Mouse (Mus musculus): ENCODE results near the gene Ubn2. TPM values are rescaled to one million over a fixed set of nuclear protein-coding genes. Genes with fewer than 3 reads are reported as not detected.
"Not testable (repeated sequence)": the region's sequence is repeated elsewhere in the genome, so short reads cannot be mapped to it uniquely, and the experiment has no call there.

Gene Ubn2
- 10 to 100 TPM; 18.3 to 21.8 TPM for total RNA-seq (2021)
- long read RNA-seq, experiment 1, full-length matches to known transcripts, result 1 of 3 reads
- long read RNA-seq, experiment 1, partial matches to known transcripts, result 0 of 3 reads
- long read RNA-seq, experiment 1, other reads (novel, unspliced or antisense), result 2 of 3 reads
- long read RNA-seq, experiment 2, full-length matches to known transcripts, result 2 of 7 reads
- long read RNA-seq, experiment 2, partial matches to known transcripts, result 1 of 7 reads
- long read RNA-seq, experiment 2, other reads (novel, unspliced or antisense), result 4 of 7 reads

- intact Hi-C loops (cut with DNase I), result loop anchor here (5.0 kb wide), 1 partner anchor 99 kb away; the partner anchor contains the start of gene Fmc1
- DNase-seq, result peak; percentile 96
Observed at GRCm38 (mm10) chr6:38433261-38434033, at the start of gene Ubn2. Gene Ubn2 (plus strand): TSS chr6:38433950.

- intact Hi-C loops (cut with DNase I), result no loop called here
- DNase-seq, result no peak
Observed at GRCm38 (mm10) chr6:38389671-38390070, 44.1 kb upstream of the Ubn2 start.

GRCm38 (mm10) chr6:38432457-38432856, 1.3 kb upstream of the Ubn2 start:
- intact Hi-C loops (cut with DNase I), result loop anchor here (5.0 kb wide), 1 partner anchor 100 kb away; the partner anchor contains the start of gene Fmc1
- not testable (repeated sequence) for DNase-seq

- peak in 1 of 2 experiments; percentile 29 for DNase-seq
- intact Hi-C loops (cut with DNase I), result loop anchor here (5.0 kb wide), 1 partner anchor 98 kb away; the partner anchor contains the start of gene Fmc1
Observed at GRCm38 (mm10) chr6:38434055-38435023, 589 bp downstream of the Ubn2 start.

- intact Hi-C loops (cut with DNase I), result no loop called here
- no peak for DNase-seq
Observed at GRCm38 (mm10) chr6:38443842-38444241, 10.1 kb downstream of the Ubn2 start.

- DNase-seq, result no peak
- intact Hi-C loops (cut with DNase I), result no loop called here
Observed at GRCm38 (mm10) chr6:38448295-38448694, 14.5 kb downstream of the Ubn2 start.

GRCm38 (mm10) chr6:38453049-38453448, 19.3 kb downstream of the Ubn2 start:
- DNase-seq, result no peak
- intact Hi-C loops (cut with DNase I), result no loop called here

- intact Hi-C loops (cut with DNase I); DNase-seq: not testable (repeated sequence)
Observed at GRCm38 (mm10) chr6:38456425-38456824, 22.7 kb downstream of the Ubn2 start.

- DNase-seq, result no peak
- intact Hi-C loops (cut with DNase I), result no loop called here
Observed at GRCm38 (mm10) chr6:38458075-38458474, 24.3 kb downstream of the Ubn2 start.

GRCm38 (mm10) chr6:38469591-38469990, 35.8 kb downstream of the Ubn2 start:
- intact Hi-C loops (cut with DNase I), result no loop called here
- no peak for DNase-seq

GRCm38 (mm10) chr6:38481694-38482371, 48.1 kb downstream of the Ubn2 start:
- intact Hi-C loops (cut with DNase I), result no loop called here
- DNase-seq, result no peak

GRCm38 (mm10) chr6:38492550-38492949, 58.8 kb downstream of the Ubn2 start:
- intact Hi-C loops (cut with DNase I), result loop anchor here (5.0 kb wide), 1 partner anchor 35 kb away; no protein-coding TSS in a partner anchor
- DNase-seq, result no peak

- intact Hi-C loops (cut with DNase I), result no loop called here
- DNase-seq, result no peak
Observed at GRCm38 (mm10) chr6:38495641-38496040, 61.9 kb downstream of the Ubn2 start.

- no peak for DNase-seq
- intact Hi-C loops (cut with DNase I), result no loop called here
Observed at GRCm38 (mm10) chr6:38512096-38512495, 78.3 kb downstream of the Ubn2 start.

GRCm38 (mm10) chr6:38512830-38513229, 79.1 kb downstream of the Ubn2 start:
- intact Hi-C loops (cut with DNase I), result no loop called here
- no peak for DNase-seq

- DNase-seq, result peak in 1 of 2 experiments; percentile 25
Observed at GRCm38 (mm10) chr6:38515201-38515600, 81.5 kb downstream of the Ubn2 start.

GRCm38 (mm10) chr6:38523851-38524250, 90.1 kb downstream of the Ubn2 start:
- intact Hi-C loops (cut with DNase I), result loop anchor here (10.0 kb wide), 1 partner anchor 369 kb away; no protein-coding TSS in a partner anchor
- no peak for DNase-seq

More at GRCm38 (mm10) chr6:38515201-38515600, 81.5 kb downstream of the Ubn2 start:
- intact Hi-C loops (cut with DNase I), result no loop called here

- intact Hi-C loops (cut with DNase I), result loop anchor here (5.0 kb wide), 1 partner anchor 99 kb away; the partner anchor contains the start of gene Ubn2
- no peak for DNase-seq
Observed at GRCm38 (mm10) chr6:38531211-38531820, 97.6 kb downstream of the Ubn2 start.

Measured in gastrocnemius, postnatal 36 days (tissue).